Mouse (Mus musculus) left cerebral cortex, postnatal 4 days (tissue): ENCODE results near the gene Plekhn1. TPM values are rescaled to one million over a fixed set of nuclear protein-coding genes. Genes with fewer than 3 reads are reported as not detected.
A peak's percentile ranks its signal among the peaks of the same experiment; 100 is the strongest.

Experiments
- DNase-seq: peaks from one replicate; pipeline ENCODE4 v3.0.0-alpha.2; 2022
- intact Hi-C: fragments of 180-260 bp; cut with DNase I; formaldehyde crosslinking; loops from one replicate; pipeline ENCODE4 v1.15.1; 2025
- total RNA-seq, 2 experiments: library from RNA; stranded (reverse); gene quantifications; 2 replicates each; pipeline ENCODE4 v1.2.3; 2021

Plekhn1 gene
- 10 to 100 TPM; 46.0 to 46.9 TPM for total RNA-seq

GRCm38 (mm10) chr4:156234701-156235213, at the start of gene Plekhn1:
Gene Plekhn1 (minus strand): TSS chr4:156234857.
- peak; percentile 85 for DNase-seq
- intact Hi-C loops: no loop called here

DNA sequence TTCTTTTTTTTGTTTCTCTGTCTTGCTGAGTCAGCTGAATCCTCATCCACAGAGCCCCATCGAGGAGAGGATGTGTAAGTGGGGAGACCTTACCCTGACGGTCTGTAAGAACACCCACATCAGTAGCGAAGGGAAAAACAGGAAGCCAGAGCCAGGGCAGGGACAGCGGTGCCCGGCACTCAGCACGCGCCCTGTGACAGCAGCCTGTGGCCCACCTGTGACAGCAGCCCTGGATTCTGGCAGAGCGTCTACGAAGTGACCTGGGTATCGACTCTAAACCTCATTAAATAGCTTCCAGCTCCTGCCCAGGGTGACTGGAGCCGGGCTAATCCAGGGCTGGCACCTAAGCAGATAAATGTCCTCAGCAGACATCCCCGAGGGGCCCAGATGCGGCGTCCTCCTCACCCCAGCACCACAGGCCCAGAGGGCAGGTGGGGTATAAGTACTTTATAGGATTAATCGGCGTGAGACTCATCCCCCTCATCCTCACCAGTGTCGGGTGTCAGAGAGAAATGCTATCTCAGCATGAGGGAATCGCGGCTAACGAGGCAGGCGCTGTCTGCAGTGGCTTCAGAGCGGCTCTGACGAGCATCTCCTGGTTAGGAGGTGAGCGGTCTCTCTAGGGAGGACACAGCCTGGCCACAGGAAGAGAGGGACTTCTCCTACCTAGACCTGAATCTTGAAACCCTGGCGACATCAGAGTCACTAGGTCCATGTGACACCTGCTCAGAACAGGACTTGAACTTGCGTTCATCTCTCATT, 20.6 kb upstream of the Plekhn1 start, which contains the start of gene Samd11:
Gene Samd11 (minus strand): TSS at position 580 of the 762 bp plus-strand sequence.
- intact Hi-C loops: no loop called here
- no peak for DNase-seq

GRCm38 (mm10) chr4:156254361-156255077, 19.9 kb upstream of the Plekhn1 start:
- intact Hi-C loops: no loop called here
- no peak for DNase-seq

DNA sequence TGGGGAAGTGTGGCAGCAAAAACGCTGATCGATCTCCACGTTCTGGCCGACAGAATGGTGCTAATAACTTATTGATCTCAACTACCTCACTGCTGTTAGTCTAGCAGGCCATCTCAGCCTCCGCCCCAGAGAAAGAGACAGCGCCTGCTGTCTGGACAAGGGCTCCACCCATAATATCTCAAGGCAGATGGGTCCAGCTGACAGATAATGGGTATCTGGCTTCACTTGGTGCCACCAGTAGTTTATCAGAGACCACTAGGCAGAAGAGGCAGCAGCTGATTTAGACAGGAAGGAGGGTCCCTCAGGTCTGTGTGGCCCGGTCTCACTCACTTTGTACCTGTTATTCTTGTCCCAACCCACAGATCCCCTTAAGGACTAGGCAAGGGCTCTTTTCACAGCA, 18.4 kb upstream of the Plekhn1 start:
- DNase-seq: no peak

GRCm38 (mm10) chr4:156252619-156253018, 18.0 kb upstream of the Plekhn1 start:
- no peak for DNase-seq
- intact Hi-C loops: no loop called here

More for the DNA sequence above, 18.4 kb upstream of the Plekhn1 start:
- intact Hi-C loops: no loop called here

DNA sequence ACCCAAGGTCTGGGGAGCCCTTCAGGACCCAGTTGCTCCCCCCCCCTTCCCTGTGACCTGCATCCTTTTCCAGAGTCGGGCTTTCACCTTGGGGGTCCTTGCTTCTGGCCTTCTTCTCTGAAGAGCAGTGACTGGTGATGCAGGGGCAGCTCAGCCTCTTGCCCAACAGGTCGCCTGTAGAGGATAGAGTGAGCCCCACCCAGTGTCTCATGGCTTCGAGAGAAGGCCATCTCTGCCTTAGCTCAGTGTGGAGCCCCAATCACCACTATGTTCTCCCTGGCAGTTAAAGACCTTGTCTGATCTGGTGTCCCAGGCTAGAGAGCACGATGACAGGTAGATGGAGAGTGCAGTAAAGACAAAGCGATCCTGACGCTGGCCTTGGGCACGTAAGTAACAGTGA, 17.5 kb upstream of the Plekhn1 start:
- DNase-seq: no peak
- intact Hi-C loops: no loop called here

GRCm38 (mm10) chr4:156251081-156251480, 16.4 kb upstream of the Plekhn1 start:
- no peak for DNase-seq
- intact Hi-C loops: no loop called here

DNA sequence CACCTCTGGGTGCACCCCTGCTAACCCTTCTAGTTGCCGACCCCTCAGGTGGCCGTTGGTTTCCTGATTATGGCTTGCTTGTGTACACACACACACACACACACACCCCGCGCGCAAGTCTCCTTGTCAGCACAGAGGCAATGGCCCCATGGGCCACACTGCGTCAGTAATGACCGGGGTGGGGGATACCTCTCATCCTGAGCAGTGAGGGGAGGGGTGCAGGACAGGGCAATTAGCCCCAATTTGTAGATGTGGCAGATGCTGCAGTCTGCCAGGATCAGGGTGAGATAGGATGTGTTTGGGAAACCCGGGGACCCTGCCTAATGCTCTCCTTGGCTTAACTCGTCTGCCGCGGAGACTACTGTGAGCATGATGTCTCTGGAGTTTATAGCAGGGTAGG, 14.9 kb upstream of the Plekhn1 start:
- DNase-seq: no peak
- intact Hi-C loops: no loop called here

DNA sequence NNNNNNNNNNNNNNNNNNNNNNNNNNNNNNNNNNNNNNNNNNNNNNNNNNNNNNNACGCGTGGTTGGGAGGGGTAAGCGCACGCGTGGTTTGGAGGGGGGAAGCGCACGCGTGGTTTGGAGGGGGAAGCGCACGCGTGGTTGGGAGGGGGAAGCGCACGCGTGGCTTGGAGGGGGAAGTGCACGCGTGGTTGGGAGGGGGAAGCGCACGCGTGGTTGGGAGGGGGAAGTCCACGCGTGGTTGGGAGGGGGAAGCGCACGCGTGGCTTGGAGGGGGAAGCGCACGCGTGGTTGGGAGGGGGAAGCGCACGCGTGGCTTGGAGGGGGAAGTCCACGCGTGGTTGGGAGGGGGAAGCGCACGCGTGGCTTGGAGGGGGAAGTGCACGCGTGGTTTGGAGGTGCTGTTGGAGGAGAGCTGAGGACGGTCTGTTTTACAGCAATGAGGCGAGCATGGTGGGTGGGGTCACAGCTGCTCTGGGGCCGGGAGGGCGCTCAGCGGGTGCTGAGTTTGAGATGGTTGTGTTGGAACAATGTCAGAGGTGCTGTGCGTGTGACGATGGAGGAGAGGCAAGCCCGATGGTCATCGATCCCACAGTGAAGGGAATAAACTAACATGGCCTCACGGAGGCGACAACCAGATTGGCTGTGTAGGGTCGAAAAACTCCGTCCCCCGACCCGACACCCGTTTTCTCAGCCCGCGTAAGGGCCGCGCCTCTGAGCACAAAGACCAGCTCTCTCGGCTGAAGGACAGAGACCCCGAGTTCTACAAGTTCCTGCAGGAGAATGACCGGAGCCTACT, 2.2 kb upstream of the Plekhn1 start:
- intact Hi-C loops: no loop called here
- DNase-seq: no peak

DNA sequence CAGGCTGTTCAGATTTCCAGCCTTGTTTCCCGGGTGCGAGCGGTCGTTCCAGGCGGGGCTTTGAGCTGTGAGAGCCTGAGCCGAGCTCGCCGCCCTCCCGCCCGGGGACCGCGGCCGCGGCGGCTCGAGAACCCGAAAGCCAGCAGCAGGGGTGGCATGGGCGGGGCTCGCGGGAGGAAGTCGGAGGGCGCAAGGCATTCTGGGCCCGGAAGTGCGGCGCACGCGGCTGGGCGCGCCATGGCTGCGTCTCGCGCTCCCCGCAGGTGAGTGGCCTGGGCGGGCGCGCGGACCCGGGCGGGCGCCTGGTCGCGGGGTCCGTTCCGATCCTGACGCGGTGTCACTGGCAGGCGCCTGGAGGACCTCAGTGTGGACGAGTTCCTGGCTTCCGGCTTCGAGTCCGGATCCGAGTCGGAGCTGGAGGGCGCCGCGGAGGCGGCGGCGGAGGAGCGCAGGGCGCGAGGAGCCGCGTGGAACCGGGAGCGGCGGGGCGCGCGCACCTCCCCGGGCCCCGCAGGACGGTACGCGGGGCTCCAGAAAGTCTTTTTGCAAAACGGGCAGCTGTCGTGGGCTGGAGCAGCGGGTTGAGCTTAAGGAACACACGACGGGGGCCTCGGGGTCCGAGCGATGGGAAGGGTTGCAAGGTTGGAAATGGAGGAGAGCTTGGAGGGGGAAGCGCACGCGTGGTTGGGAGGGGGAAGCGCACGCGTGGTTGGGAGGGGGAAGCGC, 1.3 kb upstream of the Plekhn1 start, which contains the start of gene Noc2l:
Gene Noc2l (plus strand): TSS at position 203 of the 726 bp plus-strand sequence.
- peak; percentile 95 for DNase-seq
- intact Hi-C loops: no loop called here

DNA sequence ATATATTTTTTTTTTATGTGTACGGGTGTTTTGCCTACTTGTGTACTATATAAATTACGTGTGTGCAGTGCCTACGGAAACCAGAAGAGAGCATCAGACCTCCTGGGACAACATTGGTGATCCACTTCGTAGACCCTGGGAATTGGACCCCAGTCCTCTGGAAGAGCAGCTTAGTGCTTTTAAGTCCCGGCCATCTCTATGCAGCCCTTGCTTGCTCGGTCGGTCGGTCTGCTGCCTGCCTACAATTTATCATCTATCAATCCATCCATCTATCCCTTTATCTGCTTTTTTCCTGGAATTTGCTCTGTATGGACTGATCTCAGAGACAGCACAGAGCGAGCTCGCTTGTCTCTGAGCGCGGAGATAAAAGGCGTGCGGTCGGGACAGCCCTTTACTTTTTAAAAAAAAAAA, 708 bp upstream of the Plekhn1 start:
- no peak for DNase-seq
- intact Hi-C loops: no loop called here

DNA sequence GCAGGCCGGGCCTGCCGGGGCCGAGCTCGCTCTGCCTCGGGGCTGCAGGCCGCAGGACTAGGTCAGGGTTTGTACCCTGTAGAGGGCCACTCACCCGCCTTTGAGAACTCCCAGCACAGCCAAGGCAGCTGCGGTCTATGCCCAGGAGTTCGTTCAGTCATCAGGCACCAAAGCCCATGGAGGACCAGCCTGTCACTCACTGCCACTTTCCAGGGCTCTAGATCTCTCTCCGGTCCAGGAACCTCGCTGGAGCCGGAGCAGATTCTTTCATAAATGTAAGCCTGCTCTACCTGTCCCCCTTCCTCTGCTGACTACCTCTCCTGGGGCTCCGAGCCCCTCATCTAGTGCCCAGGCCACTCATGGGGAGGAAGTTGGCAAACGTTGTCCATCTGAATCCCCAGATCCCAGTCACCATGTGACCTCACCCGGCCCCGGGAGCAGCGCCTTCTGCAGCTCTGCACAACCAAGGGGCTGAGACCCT, 596 bp downstream of the Plekhn1 start:
- intact Hi-C loops: no loop called here
- no peak for DNase-seq

DNA sequence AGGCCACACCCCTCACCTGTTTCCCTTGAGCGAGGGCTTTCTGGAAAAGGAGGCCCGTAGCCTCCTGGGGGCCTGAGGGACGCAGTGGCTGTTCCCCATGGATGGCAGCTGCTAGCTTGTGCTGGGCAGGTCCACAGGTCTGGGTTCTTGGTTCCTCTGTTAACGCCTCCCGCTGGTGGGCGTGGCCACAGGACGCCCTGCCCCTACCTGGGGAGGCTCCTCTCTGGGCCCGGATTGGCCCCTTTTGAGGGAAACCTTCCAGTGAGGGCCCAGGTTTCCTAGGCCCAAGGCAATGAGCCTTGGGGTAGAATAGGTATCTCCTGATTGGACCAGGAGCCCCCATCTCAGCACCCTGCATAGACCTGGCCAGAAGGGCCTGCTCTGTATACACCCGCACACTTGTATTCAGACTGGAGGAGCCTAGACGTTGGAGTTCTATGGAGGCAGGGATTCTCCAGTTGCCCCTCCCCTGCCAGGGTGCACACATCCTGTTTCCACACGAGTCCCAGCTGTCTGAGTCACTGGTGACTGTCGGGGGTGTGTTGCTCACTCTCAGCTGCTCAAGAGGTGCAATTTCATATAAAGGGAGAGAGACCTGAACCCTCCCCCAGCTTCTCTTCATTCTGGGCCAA, 6.1 kb downstream of the Plekhn1 start:
- DNase-seq: no peak
- intact Hi-C loops: no loop called here

GRCm38 (mm10) chr4:156227752-156228392, 6.8 kb downstream of the Plekhn1 start:
- no peak for DNase-seq
- intact Hi-C loops: no loop called here

GRCm38 (mm10) chr4:156224276-156224675, 10.4 kb downstream of the Plekhn1 start:
- DNase-seq: no peak
- intact Hi-C loops: no loop called here

- intact Hi-C loops: no loop called here
- DNase-seq: no peak
Observed at GRCm38 (mm10) chr4:156219936-156220335, 14.7 kb downstream of the Plekhn1 start.

DNA sequence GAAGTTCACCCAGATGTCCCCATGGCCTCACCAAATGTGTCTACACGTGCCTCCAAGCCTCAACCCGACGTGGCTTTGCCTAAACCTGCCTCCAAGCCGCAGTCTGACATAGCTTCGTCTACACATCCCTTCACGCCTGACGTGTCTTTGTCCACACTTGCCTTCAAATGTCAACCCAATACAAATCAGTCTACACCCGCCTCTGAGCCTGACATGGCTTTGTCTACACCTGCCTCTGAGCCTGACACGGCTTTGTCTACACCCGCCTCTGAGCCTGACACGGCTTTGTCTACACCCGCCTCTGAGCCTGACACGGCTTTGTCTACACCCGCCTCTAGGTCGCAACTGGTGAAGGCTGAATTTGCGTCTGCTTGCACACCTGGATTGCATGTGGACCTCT, 16.8 kb downstream of the Plekhn1 start:
- no peak for DNase-seq
- intact Hi-C loops: no loop called here

DNA sequence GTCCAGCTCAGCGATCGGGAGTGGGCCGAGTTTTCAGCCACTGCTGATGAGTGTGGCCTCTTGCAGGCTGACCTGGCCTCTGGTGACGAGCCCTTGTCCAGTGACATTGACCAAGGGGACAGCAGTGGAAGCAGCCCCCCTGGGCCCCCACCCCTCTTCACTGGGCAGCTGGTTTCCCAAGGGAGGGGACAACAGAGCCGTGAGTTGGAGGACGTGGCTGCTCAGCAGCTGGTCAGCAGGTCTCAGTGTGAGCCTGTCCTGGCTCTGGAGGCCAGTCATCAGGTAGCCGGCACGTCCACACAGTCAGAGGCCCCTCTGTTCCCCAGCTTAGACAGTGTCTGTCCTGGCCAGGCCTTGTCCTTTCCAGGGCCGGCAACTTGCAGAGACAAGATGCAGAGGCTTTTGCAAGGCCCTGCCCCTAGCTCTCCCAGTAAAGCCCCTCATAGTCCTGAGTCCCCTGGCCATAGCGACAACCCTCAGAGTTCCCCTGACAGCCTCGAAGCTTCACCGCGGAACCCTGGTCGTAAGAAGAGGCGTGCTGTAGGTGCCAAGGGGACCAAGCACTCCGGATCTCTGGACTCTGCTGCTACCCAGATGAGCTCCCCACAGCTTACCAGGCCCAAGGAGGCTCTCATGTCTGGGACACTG, 17.5 kb downstream of the Plekhn1 start:
- intact Hi-C loops: no loop called here
- no peak for DNase-seq

DNA sequence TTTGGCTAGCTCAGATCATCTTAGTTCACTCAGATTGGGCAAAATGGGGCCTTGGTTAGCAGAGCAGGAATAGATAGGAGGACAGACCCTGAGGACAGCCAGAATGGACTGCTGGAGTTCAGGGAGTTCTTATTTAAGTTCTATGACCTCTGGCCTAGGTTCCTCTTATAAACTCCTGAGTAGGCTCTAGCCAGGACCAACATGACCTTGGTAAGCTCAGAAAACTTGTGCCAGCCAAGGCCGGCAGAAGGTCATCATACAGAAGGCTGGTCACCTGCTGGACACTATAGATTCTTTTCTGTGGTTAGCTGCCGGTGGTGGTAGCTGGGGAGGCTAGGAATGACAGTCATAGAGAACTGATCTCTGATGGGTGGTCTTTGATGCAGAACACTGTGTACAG, 18.5 kb downstream of the Plekhn1 start:
- no peak for DNase-seq
- intact Hi-C loops: no loop called here
